Mouse (Mus musculus) layer of hippocampus, adult 11-12 months (tissue): ENCODE measurements around the gene Samd4b.

Source experiments
- DNase-seq: peaks from one replicate; pipeline ENCODE4 v3.0.0; 2022; ENCODE audit warnings: low spot score

The Samd4b gene

GRCm38 (mm10) chr7:28495426-28495825, 102.5 kb downstream of the Samd4b start:
- DNase-seq: no peak

GRCm38 (mm10) chr7:28492310-28492709, 105.6 kb downstream of the Samd4b start:
- DNase-seq: no peak

- no peak for DNase-seq
Measured at GRCm38 (mm10) chr7:28490903-28491302, 107.0 kb downstream of the Samd4b start.

- peak; percentile 47 for DNase-seq
Measured at GRCm38 (mm10) chr7:28490410-28490809, 107.5 kb downstream of the Samd4b start.

- peak; percentile 19 for DNase-seq
Measured at GRCm38 (mm10) chr7:28488030-28488491, 109.9 kb downstream of the Samd4b start.

GRCm38 (mm10) chr7:28484192-28484591, 113.8 kb downstream of the Samd4b start:
- DNase-seq: no peak

GRCm38 (mm10) chr7:28482854-28483253, 115.1 kb downstream of the Samd4b start:
- DNase-seq: peak; percentile 38

GRCm38 (mm10) chr7:28478854-28479253, 119.1 kb downstream of the Samd4b start:
- DNase-seq: no peak

- no peak for DNase-seq
Measured at GRCm38 (mm10) chr7:28477363-28477762, 120.6 kb downstream of the Samd4b start.

GRCm38 (mm10) chr7:28476191-28476590, 121.8 kb downstream of the Samd4b start:
- DNase-seq: no peak

- no peak for DNase-seq
Measured at GRCm38 (mm10) chr7:28467213-28467751, 130.7 kb downstream of the Samd4b start.

GRCm38 (mm10) chr7:28466721-28467212, 131.2 kb downstream of the Samd4b start:
- no peak for DNase-seq

GRCm38 (mm10) chr7:28464416-28465212, 133.3 kb downstream of the Samd4b start:
- peak; percentile 87 for DNase-seq

GRCm38 (mm10) chr7:28462769-28463168, 135.2 kb downstream of the Samd4b start:
- no peak for DNase-seq

GRCm38 (mm10) chr7:28460361-28460760, 137.6 kb downstream of the Samd4b start:
- no peak for DNase-seq

GRCm38 (mm10) chr7:28452361-28453005, 145.5 kb downstream of the Samd4b start:
- DNase-seq: no peak

- no peak for DNase-seq
Measured at GRCm38 (mm10) chr7:28451531-28452360, 146.2 kb downstream of the Samd4b start, which contains the start of gene Lrfn1. Gene Lrfn1, plus strand, starts transcription at chr7:28451980.

GRCm38 (mm10) chr7:28447865-28448820, 149.8 kb downstream of the Samd4b start:
- no peak for DNase-seq

GRCm38 (mm10) chr7:28447101-28447830, 150.7 kb downstream of the Samd4b start:
- no peak for DNase-seq

- DNase-seq: peak; percentile 85
Measured at GRCm38 (mm10) chr7:28446446-28446845, 151.5 kb downstream of the Samd4b start.
